Mouse (Mus musculus): ENCODE results near the gene Hoxc10. TPM values are rescaled to one million over a fixed set of nuclear protein-coding genes. Genes with fewer than 3 reads are reported as not detected.

Hoxc10 gene
- total and polyA plus RNA-seq, 2 experiments from 2014 or later = not detected

DNA sequence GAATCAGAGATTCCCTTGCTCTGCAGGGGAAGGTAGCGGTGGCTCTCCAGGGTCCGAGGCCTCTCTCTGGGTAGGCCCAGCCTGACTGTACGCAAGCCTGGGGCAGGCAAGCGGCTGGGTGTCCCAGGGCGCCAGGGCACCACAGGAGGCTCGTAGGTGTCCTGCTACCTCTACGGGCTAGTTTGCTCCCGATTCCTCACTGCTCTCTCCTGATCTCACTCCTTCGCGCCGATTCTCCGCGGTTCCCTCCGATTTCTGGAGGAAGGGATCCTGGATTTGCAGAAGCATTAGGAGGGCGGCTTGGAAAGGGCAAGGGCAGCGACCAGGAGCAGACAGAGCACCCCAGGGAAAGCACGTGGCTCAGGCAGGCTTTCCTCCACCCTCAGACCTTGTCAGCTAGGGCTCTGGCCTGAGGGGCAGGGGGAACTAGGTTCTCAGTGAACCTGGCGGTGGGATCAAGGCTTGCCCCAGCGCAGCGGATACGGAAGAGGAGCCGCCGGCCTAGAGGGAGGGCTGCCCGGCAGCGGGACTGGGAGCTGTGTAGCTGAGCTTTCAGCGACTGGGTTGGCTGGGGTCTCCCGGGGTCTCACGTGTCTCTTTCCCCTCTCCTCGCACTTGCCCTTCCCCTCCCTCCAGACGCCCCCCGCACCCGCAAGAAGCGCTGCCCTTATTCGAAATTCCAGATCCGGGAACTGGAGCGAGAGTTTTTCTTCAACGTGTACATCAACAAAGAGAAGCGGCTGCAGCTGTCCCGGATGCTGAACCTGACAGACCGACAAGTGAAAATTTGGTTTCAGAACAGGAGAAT, 10.6 kb upstream of the Hoxc10 start:
- no peak for DNase-seq (ENCODE audit: low spot score)
- no peak for ATAC-seq (ENCODE audit: insufficient read depth, low read depth)
- Histone ChIP-seq H3K36me3 (replicated peaks; ENCODE audit: control insufficient read depth, insufficient read depth, low read length) (no peaks in the 10 kb centered on the region), H3K9ac (replicated peaks; ENCODE audit: low read depth, low read length) (no peak overlapping the region), H3K4me3 (ENCODE audit: low read depth, low read length) (no peak overlapping the region; the same call in 1 of the 2 replicates), H3K27ac (ENCODE audit: low read depth) (no peak overlapping the region), H3K27me3 (ENCODE audit: control insufficient read depth, insufficient read depth, low read length) (peaks cover 98% of the 10 kb centered on the region), H3K4me1 (ENCODE audit: control insufficient read depth, insufficient read depth) (no peaks in the 10 kb centered on the region), H3K9me3 (replicated peaks; ENCODE audit: control insufficient read depth, low read length) (no peaks in the 10 kb centered on the region), H3K4me2 (ENCODE audit: low read depth, low read length) (no peak overlapping the region)
- TF ChIP-seq EP300 (IDR thresholded peaks at IDR 0.05; ENCODE audit: low read depth) = no peak
- no peak for TF ChIP-seq CTCF (IDR thresholded peaks at IDR 0.05; ENCODE audit: low read depth)
- under 1% methylated on average over 33 of the region's 40 CpGs for WGBS

DNA sequence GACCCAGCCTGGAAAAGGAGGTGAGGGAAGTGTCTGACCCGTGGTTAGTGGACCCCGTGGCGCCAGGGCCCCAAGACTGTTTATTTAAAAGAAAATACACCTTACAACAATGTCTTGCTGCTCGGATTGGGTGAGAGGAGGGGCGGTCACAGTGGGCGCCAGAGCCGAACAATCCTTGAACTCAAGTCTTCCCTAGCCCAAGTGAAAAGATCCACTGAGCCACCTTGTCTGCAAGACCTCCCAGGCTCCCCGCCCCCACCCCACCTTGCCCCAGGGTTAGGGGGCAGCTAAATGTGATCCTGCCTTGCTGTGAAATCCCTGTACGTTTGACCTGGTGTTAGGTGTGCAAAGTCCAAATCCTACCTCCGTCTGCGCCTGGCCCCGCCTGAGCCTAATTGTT, 9.7 kb upstream of the Hoxc10 start:
- H3K4me3 ChIP-seq (ENCODE audit: low read depth, low read length) = no peak overlapping the region
- under 1% methylated on average over 12 of the region's 12 CpGs for WGBS
- no peak overlapping the region for H3K4me2 ChIP-seq (ENCODE audit: low read depth, low read length)
- H3K36me3 ChIP-seq (replicated peaks; ENCODE audit: control insufficient read depth, insufficient read depth, low read length) = no peaks in the 10 kb centered on the region
- TF ChIP-seq CTCF (IDR thresholded peaks at IDR 0.05; ENCODE audit: low read depth) (no peak), EP300 (IDR thresholded peaks at IDR 0.05; ENCODE audit: low read depth) (no peak)
- H3K4me1 ChIP-seq (ENCODE audit: control insufficient read depth, insufficient read depth) = no peaks in the 10 kb centered on the region
- no peak overlapping the region for H3K9ac ChIP-seq (replicated peaks; ENCODE audit: low read depth, low read length)
- peaks cover 98% of the 10 kb centered on the region for H3K27me3 ChIP-seq (ENCODE audit: control insufficient read depth, insufficient read depth, low read length)
- H3K9me3 ChIP-seq (replicated peaks; ENCODE audit: control insufficient read depth, low read length) = no peaks in the 10 kb centered on the region
- ATAC-seq (ENCODE audit: insufficient read depth, low read depth) (no peak), DNase-seq (ENCODE audit: low spot score) (no peak)
- no peak overlapping the region for H3K27ac ChIP-seq (ENCODE audit: low read depth)

DNA sequence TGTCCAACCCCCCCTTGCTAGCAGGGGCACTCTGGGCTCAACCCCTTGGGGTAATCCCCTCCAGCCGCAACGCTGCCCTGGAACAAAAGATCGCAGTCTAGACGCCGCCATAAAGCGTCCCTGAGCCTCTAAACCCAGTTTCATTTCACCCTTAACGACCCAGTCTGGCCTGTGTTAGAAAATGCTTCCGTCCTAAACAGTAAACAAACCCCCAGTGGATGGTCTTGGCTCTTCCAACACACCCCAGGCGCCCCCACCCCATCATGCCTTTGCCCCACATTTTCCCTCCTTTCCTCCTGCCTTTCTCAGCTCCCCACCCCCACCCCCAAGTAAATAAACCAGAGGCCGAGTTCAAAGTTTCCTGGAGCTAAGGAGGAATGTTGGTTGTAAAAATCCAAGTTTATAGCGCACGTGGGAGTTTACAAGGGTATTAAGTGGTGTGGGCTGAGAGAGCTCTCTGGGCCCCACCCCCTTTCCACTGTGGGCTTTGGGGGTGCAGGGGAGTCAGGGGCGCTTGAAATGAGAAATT, 6.9 kb upstream of the Hoxc10 start:
- ATAC-seq (ENCODE audit: insufficient read depth, low read depth) = no peak
- Histone ChIP-seq H3K4me3 (ENCODE audit: low read depth, low read length) (no peak overlapping the region), H3K27ac (ENCODE audit: low read depth) (no peak overlapping the region), H3K4me1 (ENCODE audit: control insufficient read depth, insufficient read depth) (no peaks in the 10 kb centered on the region), H3K27me3 (ENCODE audit: control insufficient read depth, insufficient read depth, low read length) (peaks cover 97% of the 10 kb centered on the region), H3K9me3 (replicated peaks; ENCODE audit: control insufficient read depth, low read length) (no peaks in the 10 kb centered on the region), H3K4me2 (ENCODE audit: low read depth, low read length) (no peak overlapping the region), H3K36me3 (replicated peaks; ENCODE audit: control insufficient read depth, insufficient read depth, low read length) (no peaks in the 10 kb centered on the region), H3K9ac (replicated peaks; ENCODE audit: low read depth, low read length) (no peak overlapping the region)
- DNase-seq (ENCODE audit: low spot score) = no peak
- TF ChIP-seq CTCF (IDR thresholded peaks at IDR 0.05; ENCODE audit: low read depth) (no peak), EP300 (IDR thresholded peaks at IDR 0.05; ENCODE audit: low read depth) (no peak)
- WGBS = 1% methylated on average over 13 of the region's 13 CpGs

DNA sequence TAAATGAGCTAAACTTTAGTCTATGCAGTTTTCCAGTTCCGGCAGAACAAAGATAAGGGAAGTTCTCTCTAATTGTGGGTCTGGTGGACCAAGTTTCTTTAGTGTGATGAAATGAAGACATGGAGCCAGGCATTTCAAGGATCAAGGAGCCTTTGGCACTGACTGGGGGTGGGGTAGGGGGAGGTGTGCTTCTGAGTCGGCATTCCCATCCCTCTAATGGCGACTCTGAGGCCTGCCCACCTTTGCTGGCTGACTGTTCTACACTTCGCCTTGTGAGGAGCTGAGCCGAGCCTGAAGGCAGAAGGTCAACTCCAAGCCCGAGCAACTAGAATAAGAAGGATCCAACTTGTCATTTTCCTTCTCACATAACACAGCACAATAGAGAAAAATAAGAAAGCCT, 4.9 kb upstream of the Hoxc10 start:
- Histone ChIP-seq H3K27ac (ENCODE audit: low read depth) (no peak overlapping the region), H3K4me2 (ENCODE audit: low read depth, low read length) (no peak overlapping the region), H3K9ac (replicated peaks; ENCODE audit: low read depth, low read length) (no peak overlapping the region), H3K9me3 (replicated peaks; ENCODE audit: control insufficient read depth, low read length) (no peaks in the 10 kb centered on the region), H3K27me3 (ENCODE audit: control insufficient read depth, insufficient read depth, low read length) (peaks cover 98% of the 10 kb centered on the region), H3K36me3 (replicated peaks; ENCODE audit: control insufficient read depth, insufficient read depth, low read length) (no peaks in the 10 kb centered on the region), H3K4me3 (ENCODE audit: low read depth, low read length) (no peak overlapping the region), H3K4me1 (ENCODE audit: control insufficient read depth, insufficient read depth) (no peaks in the 10 kb centered on the region)
- 3% methylated on average over 6 of the region's 6 CpGs for WGBS
- TF ChIP-seq EP300 (IDR thresholded peaks at IDR 0.05; ENCODE audit: low read depth) (no peak), CTCF (IDR thresholded peaks at IDR 0.05; ENCODE audit: low read depth) (no peak)
- ATAC-seq (ENCODE audit: insufficient read depth, low read depth) (no peak), DNase-seq (ENCODE audit: low spot score) (no peak)

DNA sequence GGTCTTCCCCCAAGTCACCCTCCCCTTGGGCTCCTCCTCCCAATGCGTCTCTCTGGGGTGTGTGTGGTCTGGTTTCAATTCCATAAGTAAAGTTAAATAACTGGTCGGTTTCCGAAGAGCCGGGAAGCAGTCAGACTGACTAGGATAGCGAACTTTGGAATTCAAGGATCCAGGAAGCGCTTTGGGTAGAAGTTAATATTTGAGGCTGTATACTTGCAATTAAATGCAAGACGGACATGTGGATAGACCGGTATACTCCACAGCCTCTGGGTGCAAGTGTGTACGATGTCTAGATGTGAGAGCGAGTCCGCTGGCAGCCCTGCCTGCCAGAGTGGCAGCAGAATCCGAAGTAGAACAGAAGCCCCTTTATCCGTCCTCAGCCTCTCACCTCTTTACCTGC, 4.1 kb upstream of the Hoxc10 start:
- H3K36me3 ChIP-seq (replicated peaks; ENCODE audit: control insufficient read depth, insufficient read depth, low read length) = no peaks in the 10 kb centered on the region
- TF ChIP-seq CTCF (IDR thresholded peaks at IDR 0.05; ENCODE audit: low read depth) (no peak), EP300 (IDR thresholded peaks at IDR 0.05; ENCODE audit: low read depth) (no peak)

More for the DNA sequence above, 4.1 kb upstream of the Hoxc10 start:
- Histone ChIP-seq H3K9me3 (replicated peaks; ENCODE audit: control insufficient read depth, low read length) (no peaks in the 10 kb centered on the region), H3K27ac (ENCODE audit: low read depth) (no peak overlapping the region), H3K4me2 (ENCODE audit: low read depth, low read length) (no peak overlapping the region), H3K9ac (replicated peaks; ENCODE audit: low read depth, low read length) (no peak overlapping the region), H3K4me3 (ENCODE audit: low read depth, low read length) (no peak overlapping the region), H3K4me1 (ENCODE audit: control insufficient read depth, insufficient read depth) (no peaks in the 10 kb centered on the region), H3K27me3 (ENCODE audit: control insufficient read depth, insufficient read depth, low read length) (peaks cover 98% of the 10 kb centered on the region)
- ATAC-seq (ENCODE audit: insufficient read depth, low read depth) = no peak
- DNase-seq (ENCODE audit: low spot score) = no peak
- WGBS = 2% methylated on average over 13 of the region's 13 CpGs

Measured in heart, postnatal 0 days (tissue).